Mouse (Mus musculus): ENCODE data around the gene Pabpc4. TPM values are rescaled to one million over a fixed set of nuclear protein-coding genes. Genes with fewer than 3 reads are reported as not detected.
"Not testable (repeated sequence)": the region's sequence is repeated elsewhere in the genome, so short reads cannot be mapped to it uniquely, and the experiment has no call there.

The Pabpc4 gene
- polyA plus RNA-seq, 1 experiment from 2014 or later: 30.2 TPM

DNA sequence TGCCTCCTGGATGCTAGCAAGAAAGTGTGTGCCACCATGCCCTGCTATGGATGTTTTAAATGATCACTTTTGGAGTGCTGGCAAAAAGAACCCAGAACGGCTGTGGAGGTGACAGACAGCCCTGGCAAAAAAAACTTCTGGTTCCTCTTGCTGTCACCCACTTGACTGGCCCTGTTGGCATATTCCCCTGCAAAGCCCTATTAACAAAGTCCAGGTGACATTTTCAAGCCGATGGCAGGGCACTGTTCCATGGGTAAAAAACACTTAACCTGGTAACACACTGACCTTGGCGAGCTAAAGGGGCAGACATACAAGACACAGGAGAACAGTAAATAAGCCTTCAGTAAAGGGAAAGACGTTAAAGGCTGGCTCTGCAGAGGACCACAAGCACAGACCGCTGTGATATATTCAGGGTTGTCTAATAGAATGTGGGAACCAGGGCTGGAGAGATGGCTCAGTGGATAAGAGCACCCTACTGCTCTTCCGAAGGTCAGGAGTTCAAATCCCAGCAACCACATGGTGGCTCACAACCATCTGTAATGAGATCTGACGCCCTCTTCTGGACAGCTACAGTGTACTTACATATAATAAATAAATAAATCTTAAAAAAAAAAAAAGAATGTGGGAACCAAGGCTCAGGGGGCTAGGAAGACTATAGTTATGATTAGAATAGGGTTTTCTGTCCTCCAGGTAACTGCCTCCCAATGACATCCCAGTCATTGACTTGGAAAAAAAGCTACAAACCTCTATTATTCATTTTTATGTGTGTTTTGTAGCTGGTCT lies 31.7 kb downstream of the Pabpc4 start:
- Histone ChIP-seq H3K36me3 (ENCODE audit: control insufficient read depth, insufficient read depth, low read length) (peaks cover 56% of the 10 kb centered on the region), H3K9ac (replicated peaks; ENCODE audit: low read depth, low read length) (no peak overlapping the region), H3K4me3 (ENCODE audit: low read depth, low read length) (no peak overlapping the region), H3K4me1 (ENCODE audit: control insufficient read depth, insufficient read depth, low read length) (no peaks in the 10 kb centered on the region), H3K9me3 (ENCODE audit: control insufficient read depth, low read length) (no peaks in the 10 kb centered on the region), H3K27ac (ENCODE audit: low read depth, low read length) (no peak overlapping the region), H3K27me3 (ENCODE audit: control insufficient read depth, insufficient read depth, low read length) (no peaks in the 10 kb centered on the region), H3K4me2 (ENCODE audit: low read depth, low read length) (no peak overlapping the region)
- 84% methylated on average over 7 of the region's 7 CpGs for WGBS
- ATAC-seq (ENCODE audit: low read depth): no peak

DNA sequence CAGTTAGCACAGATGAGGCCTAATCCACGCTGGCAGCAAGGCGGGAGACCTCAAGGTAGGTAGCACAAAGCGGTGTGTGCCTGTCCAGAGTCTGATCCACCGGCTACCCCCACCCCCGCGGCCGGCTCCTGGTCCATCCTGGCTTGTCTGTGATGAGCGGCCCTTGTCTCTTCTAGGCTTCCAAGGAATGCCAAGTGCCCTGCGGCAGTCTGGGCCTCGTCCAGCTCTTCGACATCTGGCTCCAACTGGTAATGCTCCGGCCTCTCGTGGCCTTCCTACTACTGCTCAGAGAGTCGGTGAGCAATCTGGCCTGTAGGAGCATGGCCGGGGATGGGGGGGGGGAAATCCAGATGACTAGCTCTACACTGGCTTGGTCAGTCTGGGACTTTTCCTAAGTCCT lies 32.9 kb downstream of the Pabpc4 start:
- 97% methylated on average over 15 of the region's 15 CpGs for WGBS
- not testable (repeated sequence) for ATAC-seq (ENCODE audit: low read depth); H3K27me3 ChIP-seq (ENCODE audit: control insufficient read depth, insufficient read depth, low read length); H3K4me1 ChIP-seq (ENCODE audit: control insufficient read depth, insufficient read depth, low read length); H3K4me2 ChIP-seq (ENCODE audit: low read depth, low read length); H3K9ac ChIP-seq (replicated peaks; ENCODE audit: low read depth, low read length); H3K4me3 ChIP-seq (ENCODE audit: low read depth, low read length); H3K9me3 ChIP-seq (ENCODE audit: control insufficient read depth, low read length); H3K27ac ChIP-seq (ENCODE audit: low read depth, low read length)
- peaks cover 49% of the 10 kb centered on the region for H3K36me3 ChIP-seq (ENCODE audit: control insufficient read depth, insufficient read depth, low read length)

DNA sequence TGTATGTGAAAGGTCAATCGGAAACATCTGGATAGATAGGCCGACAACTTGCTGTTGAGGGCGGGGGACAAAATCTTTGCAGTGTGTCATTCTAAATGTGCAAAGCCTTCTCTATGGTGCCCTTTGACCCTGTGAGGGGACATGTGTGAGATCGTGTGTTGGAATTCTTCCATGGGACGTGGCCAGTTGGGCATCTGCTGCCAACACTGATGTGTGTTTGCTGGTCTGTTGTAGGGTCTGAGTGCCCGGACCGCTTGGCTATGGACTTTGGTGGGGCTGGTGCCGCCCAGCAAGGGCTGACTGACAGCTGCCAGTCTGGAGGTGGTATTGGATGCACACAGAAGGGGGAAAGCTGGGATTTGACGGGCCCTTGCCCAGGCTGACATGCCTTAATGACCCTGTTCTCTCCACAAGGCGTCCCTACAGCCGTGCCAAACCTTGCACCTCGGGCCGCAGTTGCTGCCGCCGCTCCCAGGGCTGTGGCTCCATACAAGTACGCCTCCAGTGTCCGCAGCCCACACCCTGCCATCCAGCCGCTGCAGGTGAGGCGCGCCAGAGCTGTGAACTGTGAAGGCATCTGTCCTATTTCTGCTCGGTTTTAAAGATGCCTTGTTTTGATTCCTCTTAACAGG lies 33.5 kb downstream of the Pabpc4 start:
- no peaks in the 10 kb centered on the region for H3K27me3 ChIP-seq (ENCODE audit: control insufficient read depth, insufficient read depth, low read length)
- no peaks in the 10 kb centered on the region for H3K9me3 ChIP-seq (ENCODE audit: control insufficient read depth, low read length)
- 92% methylated on average over 21 of the region's 21 CpGs for WGBS

DNA sequence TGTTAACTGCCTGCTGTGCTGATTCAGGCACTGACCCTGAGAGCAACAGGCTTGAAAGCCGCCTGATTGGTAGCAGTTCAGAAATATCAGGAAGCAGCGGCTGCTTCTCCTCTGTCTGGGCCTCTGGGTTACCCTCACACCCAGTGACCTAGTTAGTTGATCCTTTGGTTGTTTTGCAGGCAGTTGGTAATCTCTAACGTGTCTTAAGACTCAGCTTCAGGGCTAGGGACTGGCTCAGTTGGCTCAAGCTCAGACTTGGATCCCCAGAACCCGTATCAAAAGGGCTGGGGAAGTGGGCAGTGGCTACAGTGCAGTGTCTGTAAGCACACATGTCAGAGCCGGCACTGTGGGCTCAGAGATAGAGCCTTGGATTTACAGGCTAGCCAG lies 34.0 kb downstream of the Pabpc4 start:
- Histone ChIP-seq H3K27ac (ENCODE audit: low read depth, low read length) (no peak overlapping the region), H3K36me3 (ENCODE audit: control insufficient read depth, insufficient read depth, low read length) (peaks cover 44% of the 10 kb centered on the region), H3K9me3 (ENCODE audit: control insufficient read depth, low read length) (no peaks in the 10 kb centered on the region), H3K27me3 (ENCODE audit: control insufficient read depth, insufficient read depth, low read length) (no peaks in the 10 kb centered on the region), H3K9ac (replicated peaks; ENCODE audit: low read depth, low read length) (no peak overlapping the region), H3K4me3 (ENCODE audit: low read depth, low read length) (no peak overlapping the region), H3K4me2 (ENCODE audit: low read depth, low read length) (no peak overlapping the region), H3K4me1 (ENCODE audit: control insufficient read depth, insufficient read depth, low read length) (no peaks in the 10 kb centered on the region)
- WGBS: 90% methylated on average over 5 of the region's 5 CpGs
- no peak for ATAC-seq (ENCODE audit: low read depth)

More for the DNA sequence above, 33.5 kb downstream of the Pabpc4 start:
- no peak for ATAC-seq (ENCODE audit: low read depth)
- peaks cover 49% of the 10 kb centered on the region for H3K36me3 ChIP-seq (ENCODE audit: control insufficient read depth, insufficient read depth, low read length)
- no peak overlapping the region for H3K4me2 ChIP-seq (ENCODE audit: low read depth, low read length)
- H3K9ac ChIP-seq (replicated peaks; ENCODE audit: low read depth, low read length): no peak overlapping the region
- no peak overlapping the region for H3K27ac ChIP-seq (ENCODE audit: low read depth, low read length)
- no peak overlapping the region for H3K4me3 ChIP-seq (ENCODE audit: low read depth, low read length)
- H3K4me1 ChIP-seq (ENCODE audit: control insufficient read depth, insufficient read depth, low read length): no peaks in the 10 kb centered on the region

DNA sequence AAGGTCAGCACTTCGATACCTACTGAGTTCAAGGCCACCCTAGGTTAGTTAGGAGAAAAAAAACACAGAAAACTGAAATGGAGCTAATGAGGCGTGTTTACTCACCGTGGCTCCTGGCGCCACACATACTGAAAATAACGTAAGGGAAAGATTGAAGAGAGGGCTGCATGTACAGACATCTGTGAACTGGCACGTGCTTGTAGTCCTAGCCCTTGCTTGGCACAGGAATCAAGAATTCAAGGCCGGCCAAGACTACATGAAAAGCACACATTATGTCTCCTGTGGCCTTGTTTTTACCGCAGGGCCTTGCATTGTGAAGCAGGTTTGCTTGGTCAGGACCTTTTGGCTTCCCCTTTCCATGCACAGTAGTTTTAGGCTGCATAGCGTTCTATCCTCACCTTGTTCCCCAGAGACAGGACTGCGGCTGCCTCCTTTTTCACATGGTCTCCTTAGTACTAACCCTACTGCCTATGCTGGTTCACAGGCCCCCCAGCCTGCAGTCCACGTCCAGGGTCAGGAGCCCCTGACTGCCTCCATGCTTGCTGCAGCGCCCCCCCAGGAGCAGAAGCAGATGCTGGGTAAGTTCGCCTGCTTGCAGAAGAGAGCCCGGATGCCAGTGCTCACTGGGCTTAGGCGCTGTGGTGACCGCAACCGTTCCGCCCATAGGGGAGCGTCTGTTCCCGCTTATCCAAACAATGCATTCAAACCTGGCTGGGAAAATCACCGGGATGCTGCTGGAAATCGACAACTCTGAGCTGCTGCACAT lies 35.2 kb downstream of the Pabpc4 start:
- H3K36me3 ChIP-seq (ENCODE audit: control insufficient read depth, insufficient read depth, low read length): peaks cover 32% of the 10 kb centered on the region
- no peak for ATAC-seq (ENCODE audit: low read depth)
- H3K4me3 ChIP-seq (ENCODE audit: low read depth, low read length): no peak overlapping the region
- no peak overlapping the region for H3K4me2 ChIP-seq (ENCODE audit: low read depth, low read length)
- H3K9me3 ChIP-seq (ENCODE audit: control insufficient read depth, low read length): no peaks in the 10 kb centered on the region
- no peaks in the 10 kb centered on the region for H3K4me1 ChIP-seq (ENCODE audit: control insufficient read depth, insufficient read depth, low read length)
- H3K27ac ChIP-seq (ENCODE audit: low read depth, low read length): no peak overlapping the region
- 91% methylated on average over 21 of the region's 22 CpGs for WGBS
- no peak overlapping the region for H3K9ac ChIP-seq (replicated peaks; ENCODE audit: low read depth, low read length)
- H3K27me3 ChIP-seq (ENCODE audit: control insufficient read depth, insufficient read depth, low read length): no peaks in the 10 kb centered on the region

DNA sequence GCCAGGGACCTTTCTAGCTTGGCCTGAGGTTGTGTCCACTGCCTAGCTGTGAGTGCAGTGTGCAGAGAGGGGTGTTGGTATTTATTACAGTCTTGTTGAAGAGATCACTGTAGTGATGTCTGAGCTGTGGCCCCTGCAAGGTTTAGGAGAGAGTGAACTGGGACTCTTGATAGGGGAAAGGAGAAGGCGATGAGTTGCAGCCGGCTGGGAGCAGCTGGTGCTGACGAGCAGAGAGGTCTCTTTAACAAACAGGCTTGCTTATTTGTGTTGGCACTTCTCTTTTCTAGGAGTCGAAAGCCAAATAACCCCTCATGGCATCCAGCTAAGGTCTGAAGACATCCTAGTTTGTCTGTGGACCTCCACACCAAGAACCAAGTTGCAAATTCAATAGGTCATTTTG lies 36.1 kb downstream of the Pabpc4 start:
- no peak for ATAC-seq (ENCODE audit: low read depth)
- no peak overlapping the region for H3K4me3 ChIP-seq (ENCODE audit: low read depth, low read length)
- no peaks in the 10 kb centered on the region for H3K4me1 ChIP-seq (ENCODE audit: control insufficient read depth, insufficient read depth, low read length)
- no peak overlapping the region for H3K27ac ChIP-seq (ENCODE audit: low read depth, low read length)
- H3K36me3 ChIP-seq (ENCODE audit: control insufficient read depth, insufficient read depth, low read length): peaks cover 29% of the 10 kb centered on the region
- 88% methylated on average over 4 of the region's 4 CpGs for WGBS
- H3K9me3 ChIP-seq (ENCODE audit: control insufficient read depth, low read length): no peaks in the 10 kb centered on the region
- H3K9ac ChIP-seq (replicated peaks; ENCODE audit: low read depth, low read length): no peak overlapping the region
- H3K27me3 ChIP-seq (ENCODE audit: control insufficient read depth, insufficient read depth, low read length): no peaks in the 10 kb centered on the region
- no peak overlapping the region for H3K4me2 ChIP-seq (ENCODE audit: low read depth, low read length)

DNA sequence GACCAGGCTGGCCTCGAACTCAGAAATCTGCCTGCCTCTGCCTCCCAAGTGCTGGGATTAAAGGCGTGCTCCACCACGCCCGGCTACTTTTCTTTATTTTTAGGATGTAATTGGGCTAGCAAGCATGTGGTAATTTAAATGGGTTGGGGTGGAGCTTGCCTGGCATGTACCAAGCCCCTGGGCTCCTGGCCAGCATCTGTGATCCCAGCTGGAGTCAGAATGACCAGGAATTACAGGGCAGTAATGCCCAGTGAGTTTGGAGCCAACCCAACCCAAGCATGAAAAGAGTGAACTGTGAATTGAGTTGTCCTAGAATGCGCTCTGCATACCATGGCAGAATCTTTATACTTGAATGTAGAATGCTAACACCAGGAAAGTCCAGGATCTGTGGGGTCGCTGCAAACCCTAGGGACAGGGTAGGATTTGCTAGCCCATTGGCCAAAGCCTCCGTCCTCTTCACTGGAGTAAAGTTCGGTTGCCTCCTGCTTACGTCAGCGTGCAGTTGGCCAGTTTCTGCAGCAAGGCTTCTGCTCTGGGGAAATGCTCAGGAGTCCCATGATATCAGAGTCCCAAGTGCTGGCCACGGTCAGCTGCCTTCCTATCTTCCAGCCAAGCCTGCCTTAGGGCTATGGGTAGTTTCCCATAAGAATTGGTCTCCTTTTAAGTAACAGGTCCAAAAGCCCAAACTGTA lies 37.0 kb downstream of the Pabpc4 start:
- no peak overlapping the region for H3K4me2 ChIP-seq (ENCODE audit: low read depth, low read length)
- no peaks in the 10 kb centered on the region for H3K4me1 ChIP-seq (ENCODE audit: control insufficient read depth, insufficient read depth, low read length)
- peaks cover 22% of the 10 kb centered on the region for H3K36me3 ChIP-seq (ENCODE audit: control insufficient read depth, insufficient read depth, low read length)
- 92% methylated on average over 11 of the region's 11 CpGs for WGBS
- no peak for ATAC-seq (ENCODE audit: low read depth)
- no peaks in the 10 kb centered on the region for H3K9me3 ChIP-seq (ENCODE audit: control insufficient read depth, low read length)
- no peak overlapping the region for H3K4me3 ChIP-seq (ENCODE audit: low read depth, low read length)
- H3K27me3 ChIP-seq (ENCODE audit: control insufficient read depth, insufficient read depth, low read length): no peaks in the 10 kb centered on the region
- H3K27ac ChIP-seq (ENCODE audit: low read depth, low read length): no peak overlapping the region
- no peak overlapping the region for H3K9ac ChIP-seq (replicated peaks; ENCODE audit: low read depth, low read length)

DNA sequence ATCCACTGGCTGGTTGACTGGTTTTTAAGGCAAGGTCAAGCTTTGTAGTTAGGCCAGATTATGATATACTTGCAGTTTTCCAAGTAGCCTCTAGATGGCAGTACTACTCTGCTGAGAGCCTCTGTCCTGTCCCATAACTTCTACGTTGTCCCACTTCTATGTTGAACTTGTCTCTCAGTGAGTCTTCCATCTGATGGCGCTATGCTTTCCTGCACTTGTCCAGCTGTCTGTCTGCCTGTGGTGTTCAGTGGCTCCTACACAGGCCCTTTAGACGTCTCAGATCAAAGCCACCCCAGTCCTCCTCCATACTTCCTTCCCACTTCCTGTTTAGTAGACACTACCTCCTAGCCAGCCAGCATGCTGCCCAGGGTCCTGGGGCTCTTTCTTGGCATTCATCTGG lies 43.6 kb downstream of the Pabpc4 start:
- no peak overlapping the region for H3K4me3 ChIP-seq (ENCODE audit: low read depth, low read length)
- no peak overlapping the region for H3K27ac ChIP-seq (ENCODE audit: low read depth, low read length)
- no peaks in the 10 kb centered on the region for H3K9me3 ChIP-seq (ENCODE audit: control insufficient read depth, low read length)
- H3K27me3 ChIP-seq (ENCODE audit: control insufficient read depth, insufficient read depth, low read length): no peaks in the 10 kb centered on the region
- H3K9ac ChIP-seq (replicated peaks; ENCODE audit: low read depth, low read length): no peak overlapping the region
- no peaks in the 10 kb centered on the region for H3K4me1 ChIP-seq (ENCODE audit: control insufficient read depth, insufficient read depth, low read length)
- ATAC-seq (ENCODE audit: low read depth): peak; percentile 46; the same call in 1 of the 2 replicates
- no peak overlapping the region for H3K4me2 ChIP-seq (ENCODE audit: low read depth, low read length)
- WGBS: 36% methylated on average over 3 of the region's 3 CpGs
- no peaks in the 10 kb centered on the region; the same call in 1 of the 2 replicates for H3K36me3 ChIP-seq (ENCODE audit: control insufficient read depth, insufficient read depth, low read length)
